Mouse (Mus musculus) right cerebral cortex, postnatal 10 days (tissue): ENCODE results near the gene Ankrd9.

Experiments used
- DNase-seq, 2 experiments: peaks; one replicate each; pipeline ENCODE4 v3.0.0; 2021; ENCODE audit warnings: low spot score in 2 of 2

The Ankrd9 gene

DNA sequence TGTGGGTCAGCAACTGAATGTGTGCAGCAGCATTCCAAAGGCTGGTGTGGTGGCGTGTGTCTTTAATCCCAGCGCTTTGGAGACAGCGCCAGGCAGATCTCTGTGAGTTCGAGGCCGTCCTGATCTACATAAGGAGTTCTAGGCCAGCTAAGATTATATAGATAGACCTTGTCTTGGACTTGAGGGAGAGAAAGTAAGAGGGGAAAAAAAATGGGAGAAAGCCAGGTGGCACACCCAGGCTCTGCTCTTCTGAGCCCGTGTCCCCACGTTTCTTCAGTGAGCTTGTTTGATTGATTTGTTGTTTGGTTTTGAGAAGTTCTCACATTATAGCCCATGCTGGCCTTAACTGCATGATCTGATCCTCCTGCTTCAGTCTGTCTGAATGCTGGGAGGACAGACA is 11.7 kb upstream of the Ankrd9 start:
- DNase-seq, result no peak

DNA sequence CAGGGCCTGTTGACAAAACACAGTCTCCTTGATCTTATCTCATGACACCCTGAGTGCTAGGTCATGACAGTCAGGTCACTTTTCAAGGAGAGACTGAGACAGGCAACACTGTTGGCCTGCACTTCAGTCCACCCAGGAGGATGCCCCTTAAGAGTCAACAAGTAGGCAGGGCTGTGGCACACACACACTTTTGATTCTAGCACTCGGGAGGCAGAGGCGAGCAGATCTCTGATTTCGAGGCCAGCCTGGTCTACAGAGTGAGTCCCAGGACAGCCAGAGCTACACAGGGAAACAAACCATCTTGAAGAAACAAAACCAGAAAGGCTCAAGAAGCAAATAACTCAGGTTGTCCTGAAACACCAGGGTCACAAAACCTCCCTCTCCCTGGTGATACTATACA is 10.6 kb upstream of the Ankrd9 start:
- no peak for DNase-seq

DNA sequence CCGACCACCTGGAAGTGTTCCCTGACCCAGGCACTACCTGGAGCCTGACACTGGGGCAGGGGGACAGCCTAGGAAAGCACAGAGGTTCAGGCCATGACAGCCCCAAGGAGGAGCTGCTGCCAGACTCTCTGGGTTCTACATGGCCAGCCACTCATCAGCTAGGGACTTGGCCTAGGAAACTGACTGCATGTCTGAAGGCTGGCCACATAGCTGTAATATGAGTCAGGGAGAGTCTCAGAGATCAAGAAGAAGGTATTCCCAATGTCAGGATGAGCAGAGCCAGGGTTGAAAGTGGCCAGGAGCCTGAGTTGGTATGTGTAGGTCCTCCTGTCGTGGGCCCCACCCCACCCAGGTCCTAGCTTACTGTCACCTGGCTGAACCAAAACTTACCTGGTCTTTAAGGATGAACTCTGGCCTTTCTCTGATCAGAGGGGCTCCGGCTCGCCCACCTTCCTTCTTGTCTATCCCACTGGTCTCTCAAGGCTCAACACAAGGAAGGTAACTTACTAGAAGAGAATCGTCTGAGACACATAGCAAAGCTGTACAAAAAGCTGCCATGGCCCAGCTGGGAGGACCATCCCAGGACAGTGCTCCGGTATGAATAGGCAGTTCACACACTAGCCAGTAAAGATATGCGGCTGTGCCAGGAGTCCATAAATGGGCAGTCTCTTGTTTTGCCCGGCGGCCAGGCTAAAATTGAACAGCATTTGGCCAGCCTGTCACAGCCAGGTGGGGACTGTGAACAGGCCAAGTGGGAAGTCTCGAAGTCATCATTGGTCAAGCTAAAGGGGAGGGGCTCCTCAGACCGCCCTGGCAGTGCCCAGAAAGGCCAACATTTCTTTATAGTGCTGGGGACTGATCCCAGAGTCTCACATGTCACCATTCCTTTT is 7.9 kb upstream of the Ankrd9 start:
- no peak for DNase-seq

DNA sequence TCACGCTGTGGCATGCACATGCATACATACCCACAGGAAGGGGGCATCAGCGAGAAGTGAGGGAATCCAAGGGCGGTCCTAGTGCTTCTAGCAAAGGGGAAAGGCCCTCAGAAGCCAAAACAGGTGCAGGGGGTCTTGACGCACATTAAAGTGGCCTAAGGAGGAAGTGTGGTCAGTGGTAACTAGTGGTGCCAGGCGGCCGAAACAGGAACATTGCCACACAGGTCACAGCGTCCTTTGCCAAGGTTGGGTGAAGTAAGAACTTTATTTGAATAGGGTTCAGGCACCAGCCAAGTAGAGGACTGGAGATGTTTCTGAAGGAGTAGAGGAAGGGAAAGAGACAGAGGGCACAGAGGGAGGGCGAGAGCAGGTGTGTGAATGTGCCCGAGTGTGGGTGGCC is 6.3 kb upstream of the Ankrd9 start:
- no peak for DNase-seq

DNA sequence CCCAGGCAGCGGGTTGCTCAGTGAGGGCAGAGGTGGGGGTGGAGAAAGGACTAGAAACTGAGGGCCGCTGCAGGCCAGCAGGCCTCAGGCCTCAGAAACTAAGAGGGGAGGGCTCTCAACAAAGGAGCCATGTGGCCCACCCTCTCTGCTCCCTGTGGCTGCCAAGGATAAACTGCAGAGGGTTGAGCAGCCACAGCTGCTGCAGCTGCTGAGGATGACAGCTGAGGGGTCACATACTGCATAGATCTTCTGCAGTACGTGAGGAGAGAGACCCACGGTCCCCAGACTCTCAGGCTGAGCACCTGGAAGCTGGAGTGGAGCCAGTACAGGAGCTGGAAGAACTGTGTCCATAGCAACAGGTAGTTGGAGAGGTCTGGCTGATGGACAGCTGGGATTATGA is 5.8 kb upstream of the Ankrd9 start:
- DNase-seq, result no peak

DNA sequence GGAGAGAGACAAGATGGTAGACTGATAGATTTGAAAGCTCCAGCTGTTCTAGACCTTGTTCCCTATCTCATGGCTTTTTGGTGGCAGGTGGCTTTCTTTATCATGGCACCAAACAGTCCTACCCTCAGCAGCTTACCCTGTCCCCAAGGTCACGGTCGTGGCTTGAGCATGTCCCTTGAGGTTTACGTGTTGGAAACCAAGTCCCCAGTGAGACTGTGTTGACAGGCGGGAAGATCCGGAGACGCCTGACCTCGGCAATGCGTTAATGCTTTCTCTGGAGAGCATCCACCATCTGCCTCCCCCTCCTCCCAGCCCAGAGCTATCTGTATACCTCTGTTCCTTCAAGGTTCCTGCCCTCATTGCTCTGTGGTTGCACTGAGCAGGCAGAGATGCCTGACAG is 4.9 kb upstream of the Ankrd9 start:
- DNase-seq, result no peak

DNA sequence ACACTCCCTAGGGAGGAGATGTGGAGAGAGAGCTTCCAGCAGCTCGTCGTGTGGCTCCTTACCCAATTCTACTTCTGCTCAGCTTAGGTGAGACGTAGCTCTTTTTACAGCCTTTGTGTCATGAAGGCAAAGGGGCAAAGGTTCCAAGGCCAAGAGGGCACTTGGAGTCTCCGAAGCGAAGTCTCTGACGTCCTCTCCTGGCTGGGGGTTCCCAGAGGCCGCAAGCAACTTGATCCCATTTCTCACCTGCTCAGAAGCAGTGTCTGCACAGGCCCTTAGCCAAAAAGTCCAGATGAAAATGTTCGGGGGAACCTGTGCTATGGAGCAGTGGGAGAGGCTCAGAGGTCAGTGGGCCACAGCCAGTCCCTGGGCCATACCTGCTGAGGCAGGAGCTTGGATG is 4.2 kb upstream of the Ankrd9 start:
- DNase-seq, result no peak

DNA sequence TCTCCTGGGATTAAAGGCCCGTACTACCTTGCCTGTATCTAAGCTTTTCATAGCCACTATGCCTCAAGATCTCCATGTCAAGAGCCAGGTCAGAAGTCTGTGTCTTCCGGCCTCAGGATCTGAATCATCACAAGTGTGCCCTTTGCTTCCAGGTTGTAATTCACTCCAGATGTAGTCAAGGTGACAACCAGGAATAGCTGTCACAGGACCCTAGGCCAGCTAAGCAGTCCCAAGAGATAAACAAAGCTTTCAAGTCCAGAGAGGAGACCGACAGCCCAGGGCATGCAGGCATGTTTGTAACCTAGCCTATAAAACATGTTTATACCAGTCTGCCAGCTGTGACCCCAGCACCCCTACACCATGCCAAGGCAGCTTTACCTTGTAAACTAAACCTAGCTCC is 2.9 kb upstream of the Ankrd9 start:
- no peak for DNase-seq

DNA sequence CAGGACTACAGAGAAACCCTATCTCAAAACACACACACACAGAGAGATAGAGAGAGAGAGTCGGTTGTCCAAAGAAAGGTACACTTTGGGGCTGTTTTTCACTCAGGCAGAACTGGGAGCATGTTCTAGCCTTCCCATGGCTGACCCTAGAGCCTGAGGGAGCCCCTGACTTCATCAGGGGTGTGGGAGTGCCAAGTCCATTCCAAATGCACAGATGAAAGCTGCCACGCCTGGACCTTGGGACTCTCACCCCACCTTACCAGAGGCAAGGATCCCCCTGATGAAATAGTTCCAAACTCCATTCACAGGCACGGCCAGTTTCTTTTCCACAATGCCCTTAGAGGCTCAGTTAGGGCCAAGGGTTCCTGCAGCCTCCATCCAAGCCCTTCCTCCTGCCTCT is 968 bp upstream of the Ankrd9 start:
- no peak for DNase-seq

DNA sequence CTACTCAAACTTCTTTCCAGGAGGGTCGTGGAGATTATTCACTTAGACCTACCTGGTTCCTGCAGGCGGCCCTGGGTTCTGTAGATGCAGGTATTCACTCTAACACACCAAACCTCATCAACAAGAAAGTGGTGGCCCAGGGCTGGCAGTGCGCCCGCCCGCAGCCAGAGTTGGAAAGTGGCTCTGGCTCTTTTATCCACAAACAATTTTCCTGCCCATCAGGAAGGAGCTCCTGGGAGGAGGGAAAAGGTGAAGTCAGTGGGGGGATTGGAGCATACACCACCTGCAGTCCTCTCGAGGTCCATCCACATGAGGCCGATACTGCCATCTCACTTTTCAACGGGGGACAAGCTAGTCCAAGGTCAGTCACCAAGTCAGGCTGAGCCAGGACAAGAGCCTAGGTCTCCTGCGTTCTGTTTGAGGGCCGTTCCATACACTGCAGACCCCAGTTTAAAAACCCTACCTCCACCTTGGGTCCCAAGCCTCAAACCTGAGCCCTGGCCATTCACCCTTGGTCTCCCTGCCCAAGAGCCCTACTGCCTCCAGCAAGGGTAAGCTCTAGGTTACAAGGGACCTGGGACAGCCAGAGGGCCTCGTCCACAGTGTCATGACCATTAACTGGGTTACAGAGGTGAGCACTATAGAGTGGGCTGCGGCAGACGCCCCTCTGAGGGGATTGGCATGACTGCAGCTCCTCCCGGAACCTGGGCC is 789 bp downstream of the Ankrd9 start:
- no peak for DNase-seq

DNA sequence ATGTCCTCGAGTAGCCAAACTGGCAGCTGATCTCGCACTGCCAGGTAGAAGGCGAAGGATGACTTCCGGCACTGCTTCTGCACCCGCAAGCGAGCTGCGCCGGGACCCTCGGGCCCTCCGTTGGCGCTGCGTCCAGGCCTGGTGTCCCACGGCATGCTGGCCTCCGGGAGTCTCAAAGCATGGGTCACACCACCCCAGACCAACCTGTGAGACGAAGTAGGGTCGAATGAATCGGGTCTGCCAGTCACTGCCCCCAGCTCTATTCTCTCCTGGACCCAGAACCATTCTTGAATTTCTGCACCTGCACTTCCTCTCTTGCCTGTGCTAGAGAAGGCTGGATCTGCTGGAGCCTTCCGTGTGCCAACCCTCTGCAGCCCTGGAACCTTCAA is 1.5 kb downstream of the Ankrd9 start:
- DNase-seq, result no peak

DNA sequence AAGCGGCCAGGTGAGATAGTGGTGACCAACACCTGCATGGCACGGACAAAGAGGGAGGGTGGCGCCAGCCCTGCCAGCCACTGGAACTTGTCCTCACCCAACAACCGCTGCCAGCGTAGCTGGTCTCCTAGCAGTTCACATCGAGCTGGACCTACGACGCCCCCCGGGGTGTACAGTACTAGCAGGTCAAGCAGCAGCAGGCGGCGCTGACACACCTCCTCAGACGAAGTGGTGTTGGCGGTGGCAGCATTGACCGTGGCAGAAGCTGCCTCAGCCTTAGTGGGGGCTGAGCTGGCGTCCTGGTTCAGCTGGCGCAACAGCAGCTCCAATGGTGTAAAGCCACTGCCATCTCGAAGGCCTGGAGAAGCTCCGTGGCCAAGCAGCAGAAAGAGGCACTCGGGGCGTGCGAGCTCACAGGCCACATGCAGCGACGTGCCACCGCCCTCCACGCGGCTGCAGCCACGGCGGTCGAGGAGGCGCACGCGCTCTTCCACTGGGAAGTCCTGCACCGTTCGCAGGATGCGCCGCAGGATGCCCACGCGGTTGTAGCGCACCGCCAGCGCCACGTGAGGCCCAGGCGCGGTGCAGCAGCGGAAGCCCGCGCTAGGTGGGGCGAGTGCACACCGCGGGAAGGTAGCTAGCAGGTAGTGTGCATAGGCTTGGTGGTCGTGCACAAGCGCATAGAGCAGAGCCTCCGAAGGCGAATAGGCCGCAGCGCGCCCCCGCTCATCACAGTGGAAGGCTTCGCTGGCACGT is 2.1 kb downstream of the Ankrd9 start:
- no peak for DNase-seq

DNA sequence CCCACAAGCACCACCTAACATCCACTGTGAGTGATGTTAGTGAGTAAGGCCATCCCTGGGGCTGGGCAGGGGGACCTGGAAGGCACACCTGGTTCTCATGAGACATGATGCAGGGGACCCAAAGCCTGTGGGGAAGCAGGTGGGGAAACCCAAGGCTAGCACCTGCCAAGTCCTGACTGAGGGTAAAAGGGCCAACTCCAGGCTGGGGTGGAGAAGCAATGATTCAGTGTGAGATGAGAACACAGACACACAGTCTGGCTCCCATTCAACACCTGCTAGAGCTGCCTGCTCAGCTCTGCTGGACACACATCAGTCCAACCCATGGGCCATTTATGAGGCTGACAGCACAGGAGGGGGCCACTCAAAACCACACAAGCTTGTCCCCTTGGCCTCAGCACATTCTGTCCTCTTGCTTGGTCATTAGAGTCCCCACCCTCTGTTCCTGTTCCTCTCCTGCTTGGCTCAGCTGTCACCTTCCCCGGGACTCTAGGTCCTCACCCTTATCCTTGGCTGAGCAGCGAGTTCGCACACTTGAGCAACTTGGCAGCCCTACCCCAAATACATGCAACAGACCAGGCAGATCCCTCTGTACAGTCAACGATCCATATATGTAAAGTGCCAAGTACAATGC is 2.9 kb downstream of the Ankrd9 start:
- DNase-seq, result no peak

DNA sequence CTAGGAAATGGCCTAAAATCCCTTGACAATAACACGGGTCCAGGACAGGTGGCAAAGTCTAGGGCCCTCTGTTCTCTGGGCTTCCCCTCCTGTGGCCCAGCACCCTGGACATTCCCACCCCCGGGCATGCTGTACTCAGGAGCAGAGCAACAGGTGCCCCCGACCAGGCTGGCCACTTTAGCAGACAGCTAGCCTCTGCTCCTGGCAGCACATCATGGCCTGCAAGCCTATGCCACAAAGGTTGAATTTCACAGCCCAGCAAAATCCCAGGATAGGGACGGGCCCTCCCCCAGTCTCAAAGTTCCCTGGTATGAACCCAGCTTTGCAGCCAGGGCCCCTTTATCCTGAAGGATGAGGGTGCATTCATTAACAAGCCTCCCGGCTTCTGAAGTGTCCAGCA is 3.5 kb downstream of the Ankrd9 start:
- no peak for DNase-seq

DNA sequence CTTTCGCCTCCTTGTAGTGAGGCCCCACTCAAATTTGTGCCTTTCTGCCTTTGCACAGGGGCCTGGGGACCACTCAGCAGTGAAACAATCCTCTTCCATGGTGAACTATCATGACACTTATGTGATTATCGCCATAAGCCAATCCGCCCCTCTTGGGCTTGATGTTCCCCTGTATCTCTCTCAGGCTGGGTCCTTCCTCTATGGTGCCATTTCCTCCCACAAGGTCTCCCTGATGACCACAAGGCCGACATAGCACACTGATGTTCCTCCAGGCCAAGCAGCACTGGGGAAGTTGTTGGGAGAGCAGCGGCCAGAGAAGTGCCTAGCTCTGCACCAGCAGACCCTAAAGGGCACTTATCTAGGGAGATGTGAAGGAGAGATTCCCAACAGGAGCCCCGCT is 4.1 kb downstream of the Ankrd9 start:
- no peak for DNase-seq

DNA sequence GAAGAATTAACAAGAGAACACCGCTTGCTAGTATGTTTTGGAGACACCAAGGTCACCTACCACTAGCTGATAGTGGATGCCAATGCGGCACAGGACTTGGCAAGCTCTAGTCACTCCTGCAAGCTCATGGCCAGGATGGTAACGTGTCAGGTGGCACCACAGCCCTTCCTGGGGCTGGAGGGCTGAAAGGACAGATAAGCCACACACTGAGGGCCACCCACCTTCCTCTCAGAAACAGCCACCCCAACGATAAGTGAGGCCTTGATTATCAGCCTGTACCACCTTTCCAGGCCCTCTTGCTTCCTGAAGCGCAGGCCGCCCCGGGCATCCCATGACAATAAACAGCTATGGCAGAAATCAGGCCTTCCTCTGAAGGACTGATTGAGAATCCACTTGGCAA is 4.5 kb downstream of the Ankrd9 start:
- DNase-seq, result no peak

DNA sequence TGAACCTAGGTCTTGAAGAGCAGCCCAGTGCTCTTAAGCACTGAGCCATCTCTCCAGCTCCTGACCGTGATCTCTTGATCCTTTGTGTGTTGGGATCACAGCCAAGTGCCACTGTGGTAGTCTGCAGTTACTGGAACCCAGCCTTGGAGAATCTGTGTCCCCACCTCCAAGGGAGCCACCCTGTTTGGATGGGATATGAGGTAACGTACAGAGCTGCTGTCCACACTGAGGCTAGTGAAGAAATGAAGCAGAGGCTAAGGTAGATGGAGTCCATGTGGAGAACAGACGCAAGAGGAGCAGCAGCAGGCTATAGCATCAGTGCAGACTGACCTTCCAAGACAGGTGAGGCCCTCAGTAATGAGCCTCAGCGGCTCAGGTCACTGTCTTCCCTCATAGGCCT is 5.0 kb downstream of the Ankrd9 start:
- DNase-seq, result no peak

DNA sequence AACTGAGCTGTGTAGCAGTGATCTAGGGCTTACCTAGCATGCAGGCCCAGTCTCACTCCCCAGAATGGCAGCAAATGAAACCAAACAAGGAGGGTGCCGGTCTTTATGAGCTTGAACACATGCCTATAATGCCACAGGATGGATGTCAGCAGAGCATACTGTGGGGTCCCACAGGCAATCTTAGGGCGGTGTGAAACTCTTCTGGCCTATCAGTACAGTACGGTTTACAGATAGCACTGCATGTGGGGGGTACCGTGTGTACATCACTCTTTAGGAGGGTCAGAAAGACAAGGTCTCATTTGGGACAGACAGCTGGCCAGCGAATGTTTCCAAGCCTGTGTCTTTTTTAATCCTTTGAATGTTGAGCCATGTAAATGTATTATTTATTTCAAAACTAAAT is 6.9 kb downstream of the Ankrd9 start:
- DNase-seq, result no peak

DNA sequence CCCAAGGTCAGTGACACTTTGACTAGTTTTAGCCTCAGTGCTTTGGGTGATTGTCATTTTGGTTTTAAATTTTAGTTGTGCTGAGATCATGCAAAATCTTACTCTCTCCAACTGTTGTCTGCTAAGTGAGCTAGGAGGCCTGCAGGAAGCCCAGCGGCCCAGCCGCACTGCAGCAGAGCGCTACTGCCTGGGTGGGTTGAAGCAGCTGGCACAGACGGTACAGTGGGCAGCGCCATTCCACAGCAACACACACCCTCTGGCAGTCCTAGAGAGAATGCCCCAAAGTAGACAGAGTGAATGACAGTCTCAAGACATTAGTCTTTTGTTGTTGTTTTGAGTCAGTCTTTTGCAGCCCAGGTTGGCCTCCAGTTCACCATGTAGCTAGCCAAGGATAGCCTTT is 8.4 kb downstream of the Ankrd9 start:
- no peak for DNase-seq

DNA sequence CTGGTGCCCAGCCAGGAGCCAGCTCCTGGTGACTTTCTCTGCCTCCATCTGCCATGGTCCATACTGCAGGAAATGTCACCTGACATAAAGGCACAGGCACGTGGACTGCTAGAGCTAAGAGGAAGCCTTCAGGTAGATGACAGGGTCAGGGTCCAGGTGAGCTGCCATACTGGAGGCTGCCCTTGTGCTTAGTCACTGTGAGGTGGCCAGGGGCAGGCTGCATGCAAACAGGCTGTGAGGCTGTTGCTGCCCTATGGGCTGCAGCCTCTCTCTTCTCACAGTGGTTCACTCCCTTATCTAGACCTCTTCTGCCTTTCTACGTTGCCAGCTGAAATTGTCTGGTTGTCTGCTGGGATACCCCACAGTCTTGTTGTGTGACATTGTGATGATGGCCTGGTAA is 11.7 kb downstream of the Ankrd9 start:
- no peak for DNase-seq

DNA sequence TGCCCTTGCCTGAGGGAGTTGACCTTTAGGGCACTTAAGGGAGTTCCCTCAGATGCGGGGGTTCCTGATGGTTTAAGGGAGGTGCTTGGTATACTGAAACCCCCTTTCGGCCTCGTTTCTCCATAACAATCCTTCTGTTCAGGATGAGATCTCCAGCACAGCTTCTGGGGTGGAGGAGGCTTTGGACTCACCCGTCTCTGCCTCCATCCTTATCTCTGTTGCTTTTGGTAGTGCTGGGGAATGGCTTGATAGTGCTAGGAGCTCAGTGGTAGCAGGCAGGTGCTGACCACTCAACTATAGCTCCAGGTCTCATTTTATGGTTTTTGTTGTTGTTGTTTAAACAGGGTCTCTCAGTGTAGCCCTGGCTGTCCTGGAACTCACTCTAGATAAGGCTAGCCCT is 12.8 kb downstream of the Ankrd9 start:
- no peak for DNase-seq

DNA sequence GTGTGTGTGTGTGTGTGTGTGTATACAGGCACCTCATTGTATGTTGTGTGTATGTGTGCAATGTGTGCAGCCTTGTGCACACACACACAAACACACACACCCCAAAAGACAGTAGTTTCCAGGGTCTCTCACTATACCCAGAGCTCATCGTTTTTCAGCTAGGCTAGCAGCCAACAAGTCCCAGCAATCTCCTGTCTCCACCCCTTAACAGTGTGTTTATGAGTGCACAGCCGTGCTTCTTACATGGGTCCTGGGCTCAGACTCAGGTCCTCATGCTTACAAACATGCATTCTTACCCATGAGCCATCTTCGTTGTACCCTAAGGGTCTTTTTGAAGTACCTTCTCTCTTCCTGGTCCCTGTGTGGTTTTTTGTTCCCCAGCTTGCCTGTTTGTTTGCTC is 13.3 kb downstream of the Ankrd9 start:
- no peak for DNase-seq
